In the genomic region with DNA sequence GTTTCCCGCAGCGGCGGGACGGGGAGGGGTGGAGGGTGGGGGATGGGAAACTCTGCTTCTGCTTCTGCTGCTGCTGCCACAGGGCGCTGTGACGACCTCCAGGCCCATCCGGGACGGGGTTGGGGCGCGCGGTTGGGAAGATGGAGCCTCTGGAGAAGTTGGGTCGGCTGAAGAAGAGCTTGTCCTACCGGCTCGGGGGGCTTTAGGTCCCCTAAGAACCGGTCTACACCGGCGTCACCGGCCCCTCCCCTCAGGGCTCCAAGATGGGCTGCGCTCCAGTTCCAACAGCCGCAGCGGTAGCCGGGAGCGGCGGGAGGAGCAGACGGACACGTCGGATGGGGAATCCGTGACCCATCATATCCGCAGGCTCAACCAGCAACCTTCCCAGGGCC, we compare ENCODE assay signal across 8 mouse cellular contexts. TPM values are rescaled to one million over a fixed set of nuclear protein-coding genes. Genes with fewer than 3 reads are reported as not detected.
A peak's percentile ranks its signal among the peaks of the same experiment; 100 is the strongest.
DNase-seq lines count a peak whose midpoint lies in the region; ATAC-seq lines count a peak whose summit lies in the region.

No protein-coding gene starts in this region.

- no peaks in the 10 kb centered on the region for H3K9me3 ChIP-seq in embryonic facial prominence, embryonic 12.5 days
- no peaks in the 10 kb centered on the region for H3K9me3 ChIP-seq in limb, embryonic 15.5 days
- no peaks in the 10 kb centered on the region for H3K9me3 ChIP-seq in midbrain, embryonic 14.5 days (ENCODE audit: control insufficient read depth, low read length)

- peak overlapping the region; percentile 78 for H3K4me2 ChIP-seq in embryonic facial prominence, embryonic 12.5 days (replicated peaks)
- H3K4me2 ChIP-seq in limb, embryonic 15.5 days, result peak overlapping the region; percentile 82
- peak overlapping the region; percentile 69 for H3K4me2 ChIP-seq in midbrain, embryonic 14.5 days (ENCODE audit: low read length)

- peak; percentile 13; the same call in 1 of the 2 replicates for ATAC-seq in embryonic facial prominence, embryonic 12.5 days (ENCODE audit: insufficient number of reproducible peaks, insufficient read depth, low FRiP score, low TSS enrichment)
- no peak; the same call in 1 of the 2 replicates for ATAC-seq in limb, embryonic 15.5 days (ENCODE audit: insufficient number of reproducible peaks, low FRiP score, low TSS enrichment, low read depth)
- peak; percentile 37 for ATAC-seq in midbrain, embryonic 14.5 days (ENCODE audit: low FRiP score, low TSS enrichment)

- peaks cover 16% of the 10 kb centered on the region for H3K4me1 ChIP-seq in embryonic facial prominence, embryonic 12.5 days
- H3K4me1 ChIP-seq in limb, embryonic 15.5 days, result peaks cover 22% of the 10 kb centered on the region
- H3K4me1 ChIP-seq in midbrain, embryonic 14.5 days (ENCODE audit: control insufficient read depth, insufficient read depth, low read length), result peaks cover 18% of the 10 kb centered on the region

- peaks cover 35% of the 10 kb centered on the region for H3K36me3 ChIP-seq in embryonic facial prominence, embryonic 12.5 days
- H3K36me3 ChIP-seq in limb, embryonic 15.5 days, result peaks cover 41% of the 10 kb centered on the region
- H3K36me3 ChIP-seq in midbrain, embryonic 14.5 days (ENCODE audit: control insufficient read depth, insufficient read depth, low read length), result peaks cover 40% of the 10 kb centered on the region

- H3K27ac ChIP-seq in embryonic facial prominence, embryonic 12.5 days, result peak overlapping the region; percentile 97
- H3K27ac ChIP-seq in limb, embryonic 15.5 days, result peak overlapping the region; percentile 98
- H3K27ac ChIP-seq in midbrain, embryonic 14.5 days (replicated peaks; ENCODE audit: low read depth, low read length), result peak overlapping the region; percentile 93

- H3K4me3 ChIP-seq in embryonic facial prominence, embryonic 12.5 days, result peak overlapping the region; percentile 95
- peak overlapping the region; percentile 94 for H3K4me3 ChIP-seq in limb, embryonic 15.5 days
- peak overlapping the region; percentile 89 for H3K4me3 ChIP-seq in midbrain, embryonic 14.5 days (replicated peaks; ENCODE audit: low read depth, low read length)

- DNase-seq in thymus, adult 18-20 months, result peak; percentile 45 to 61
- DNase-seq in thymus, postnatal 36 days, result no peak
- DNase-seq in heart, adult 8-10 months (ENCODE audit: low spot score), result peak; percentile 48
- DNase-seq in kidney, adult 18-20 months, result peak; percentile 62
- peak; percentile 65 for DNase-seq in midbrain, embryonic 14.5 days
- DNase-seq in urinary bladder, postnatal 25 days (ENCODE audit: low spot score), result peak; percentile 44

- under 1% methylated on average over 26 of the region's 29 CpGs for WGBS in embryonic facial prominence, embryonic 12.5 days
- 0% methylated on average over 29 of the region's 29 CpGs for WGBS in limb, embryonic 15.5 days
- WGBS in midbrain, embryonic 14.5 days, result under 1% methylated on average over 27 of the region's 29 CpGs

- no peaks in the 10 kb centered on the region for H3K27me3 ChIP-seq in embryonic facial prominence, embryonic 12.5 days
- no peaks in the 10 kb centered on the region for H3K27me3 ChIP-seq in limb, embryonic 15.5 days
- H3K27me3 ChIP-seq in midbrain, embryonic 14.5 days (ENCODE audit: control insufficient read depth, insufficient read depth, low read length), result no peaks in the 10 kb centered on the region

- H3K9ac ChIP-seq in embryonic facial prominence, embryonic 12.5 days, result peak overlapping the region; percentile 87
- peak overlapping the region; percentile 77 for H3K9ac ChIP-seq in limb, embryonic 15.5 days
- H3K9ac ChIP-seq in midbrain, embryonic 14.5 days (replicated peaks; ENCODE audit: low read length), result peak overlapping the region; percentile 62

RNA-seq across cellular contexts. Expression of a gene that starts 0.3 kb away (rescaled TPM):
- 42.9 and 51.4 TPM in 2 replicates for polyA plus RNA-seq in embryonic facial prominence, embryonic 12.5 days (2016; fragmentation: Nextera tagmentation; extraction: Ambion mirVana)
- 1 to 10 TPM; 2.0 to 4.0 (median 2.9) TPM for total RNA-seq in heart, adult 8-10 months (2022)
- polyA plus RNA-seq in limb, embryonic 15.5 days (2015; fragmentation: Nextera tagmentation; extraction: Ambion mirVana), result 33.8 and 36.0 TPM in 2 replicates
- 80.3 and 87.3 TPM in 2 replicates for polyA plus RNA-seq in midbrain, embryonic 14.5 days (2014; fragmentation: Nextera tagmentation; extraction: Ambion mirVana)

RNA-seq across cellular contexts. Expression of a gene that starts 0.7 kb away (rescaled TPM):
- 69.9 and 71.5 TPM in 2 replicates for polyA plus RNA-seq in embryonic facial prominence, embryonic 12.5 days (2016; fragmentation: Nextera tagmentation; extraction: Ambion mirVana)
- 10 to 100 TPM; 32.1 to 41.0 (median 35.1) TPM for total RNA-seq in heart, adult 8-10 months (2022)
- 53.7 and 60.0 TPM in 2 replicates for polyA plus RNA-seq in limb, embryonic 15.5 days (2015; fragmentation: Nextera tagmentation; extraction: Ambion mirVana)
- polyA plus RNA-seq in midbrain, embryonic 14.5 days (2014; fragmentation: Nextera tagmentation; extraction: Ambion mirVana), result 42.4 and 49.6 TPM in 2 replicates

RNA-seq across cellular contexts. Expression of a gene that starts 10.8 kb away (rescaled TPM):
- polyA plus RNA-seq in embryonic facial prominence, embryonic 12.5 days (2016; fragmentation: Nextera tagmentation; extraction: Ambion mirVana), result 91.2 and 113 TPM in 2 replicates
- 10 to 100 TPM; 70.8 to 76.2 (median 72.2) TPM for total RNA-seq in heart, adult 8-10 months (2022)
- 84.7 and 84.9 TPM in 2 replicates for polyA plus RNA-seq in limb, embryonic 15.5 days (2015; fragmentation: Nextera tagmentation; extraction: Ambion mirVana)
- polyA plus RNA-seq in midbrain, embryonic 14.5 days (2014; fragmentation: Nextera tagmentation; extraction: Ambion mirVana), result 64.9 and 82.4 TPM in 2 replicates

RNA-seq across cellular contexts. Expression of a gene that starts 40.0 kb away (rescaled TPM):
- 3.7 and 5.5 TPM in 2 replicates for polyA plus RNA-seq in embryonic facial prominence, embryonic 12.5 days (2016; fragmentation: Nextera tagmentation; extraction: Ambion mirVana)
- total RNA-seq in heart, adult 8-10 months (2022), result 1 to 10 TPM; 6.1 to 7.4 (median 7.1) TPM
- 2.8 and 2.9 TPM in 2 replicates for polyA plus RNA-seq in limb, embryonic 15.5 days (2015; fragmentation: Nextera tagmentation; extraction: Ambion mirVana)
- polyA plus RNA-seq in midbrain, embryonic 14.5 days (2014; fragmentation: Nextera tagmentation; extraction: Ambion mirVana), result 7.4 and 9.8 TPM in 2 replicates

RNA-seq across cellular contexts. Expression of a gene that starts 52.3 kb away (rescaled TPM):
- polyA plus RNA-seq in embryonic facial prominence, embryonic 12.5 days (2016; fragmentation: Nextera tagmentation; extraction: Ambion mirVana), result 10.2 and 12.1 TPM in 2 replicates
- total RNA-seq in heart, adult 8-10 months (2022), result 10 to 100 TPM; 26.8 to 28.5 (median 27.9) TPM
- polyA plus RNA-seq in limb, embryonic 15.5 days (2015; fragmentation: Nextera tagmentation; extraction: Ambion mirVana), result 19.2 and 20.4 TPM in 2 replicates
- 4.4 TPM in 2 replicates for polyA plus RNA-seq in midbrain, embryonic 14.5 days (2014; fragmentation: Nextera tagmentation; extraction: Ambion mirVana)

Comparison
In these comparisons a context has a peak if more than half of its experiments do, and no peak if none do; other contexts are left out.
1. DNase-seq: peak in thymus, adult 18-20 months (2 of 2), heart, adult 8-10 months (single experiment), kidney, adult 18-20 months (single experiment), midbrain, embryonic 14.5 days (single experiment) and urinary bladder, postnatal 25 days (single experiment); none in thymus, postnatal 36 days (0 of 2).
2. Peak in every context shown above with its lines, with median percentiles within 50 percentile points of each other: H3K27ac ChIP-seq, H3K4me2 ChIP-seq, H3K4me3 ChIP-seq and H3K9ac ChIP-seq.